ENCODE assay signal across 20 mouse cellular contexts in genomic region chr16:27399026-27399718, GRCm38 (mm10). TPM values are rescaled to one million over a fixed set of nuclear protein-coding genes. Genes with fewer than 3 reads are reported as not detected.
"Had no signal": no experiment of that assay in that cellular context is flagged by ENCODE, and none has a peak within 500 bp of the region (broad histone marks: within the 10 kb centered on the region; RNA-seq: fewer than 3 reads in every experiment).

No protein-coding gene starts in this region.

- H3K9me3 ChIP-seq: limb, embryonic 15.5 days; liver, embryonic 12.5 days; midbrain, embryonic 12.5 days had no signal

- H3K4me3 ChIP-seq: limb, embryonic 15.5 days; liver, embryonic 12.5 days; midbrain, embryonic 12.5 days; neural tube, embryonic 13.5 days had no signal

- H3K9ac ChIP-seq: limb, embryonic 15.5 days; liver, embryonic 12.5 days; lung, embryonic 14.5 days; midbrain, embryonic 12.5 days; neural tube, embryonic 13.5 days had no signal

- H3K4me1 ChIP-seq: limb, embryonic 15.5 days; midbrain, embryonic 12.5 days had no signal

- DNase-seq: kidney, adult 18-20 months; kidney, postnatal 14 days; lung, embryonic 14.5 days; lung, postnatal 10 days; lung, postnatal 4 days; right cerebral cortex, postnatal 14 days; thymus, postnatal 4 days had no signal

- H3K27me3 ChIP-seq: limb, embryonic 15.5 days; liver, embryonic 12.5 days; midbrain, embryonic 12.5 days; neural tube, embryonic 13.5 days had no signal

- H3K36me3 ChIP-seq: liver, embryonic 12.5 days; midbrain, embryonic 12.5 days; neural tube, embryonic 13.5 days had no signal

- ATAC-seq: liver, embryonic 12.5 days; midbrain, embryonic 16.5 days had no signal

- H3K27ac ChIP-seq: limb, embryonic 15.5 days; liver, embryonic 12.5 days; midbrain, embryonic 12.5 days; neural tube, embryonic 13.5 days had no signal

- H3K4me2 ChIP-seq: limb, embryonic 15.5 days; liver, embryonic 12.5 days; lung, embryonic 14.5 days; midbrain, embryonic 12.5 days; neural tube, embryonic 13.5 days had no signal

RNA-seq across cellular contexts. Expression of gene Uts2b, which starts 29.1 kb away (rescaled TPM):
- total RNA-seq: layer of hippocampus, postnatal 10 days; left cerebral cortex, postnatal 10 days; megakaryocyte-erythroid progenitor cell, adult 5-6 weeks had no signal
- polyA plus RNA-seq: kidney, embryonic 14.5 days; limb, embryonic 11.5 days; liver, embryonic 12.5 days; liver, embryonic 16.5 days; lung, embryonic 14.5 days; midbrain, embryonic 12.5 days; spleen, adult 2 months; thymus, postnatal 0 days had no signal
